Mouse (Mus musculus) hindbrain, embryonic 16.5 days (tissue): ENCODE measurements around the gene Usp49. TPM values are rescaled to one million over a fixed set of nuclear protein-coding genes. Genes with fewer than 3 reads are reported as not detected.

ENCODE experiments used
- ATAC-seq: fragments of 200-750 bp; cut with Nextera tagmentation; 2 replicates; pipeline ENCODE4 v1.8.0; 2017; ENCODE audit warnings: moderate TSS enrichment, moderate library complexity
- H3K27ac ChIP-seq: fragments of 300-500 bp; sonication (generic); 2 replicates; pipeline ENCODE4 v1.5.1; 2014; ENCODE audit warnings: low read depth, mild to moderate bottlenecking, control low read depth, low read length, moderate library complexity
- H3K27me3 ChIP-seq: fragments of 300-500 bp; sonication (generic); replicated peaks from 2 replicates; pipeline ENCODE4 v1.6.1; 2014; ENCODE audit warnings: low read length; ENCODE audit not compliant: control insufficient read depth, insufficient read depth
- H3K36me3 ChIP-seq: fragments of 300-500 bp; sonication (generic); 2 replicates; pipeline ENCODE4 v1.6.1; 2014; ENCODE audit warnings: mild to moderate bottlenecking, low read length, moderate library complexity, mixed read lengths; ENCODE audit not compliant: control insufficient read depth, insufficient read depth
- H3K4me1 ChIP-seq: fragments of 300-500 bp; sonication (generic); 2 replicates; pipeline ENCODE4 v1.6.1; 2014; ENCODE audit warnings: low read depth, low read length; ENCODE audit not compliant: control insufficient read depth, insufficient read depth
- H3K4me2 ChIP-seq: fragments of 300-500 bp; sonication (generic); 2 replicates; pipeline ENCODE4 v1.6.1; 2014; ENCODE audit warnings: mild to moderate bottlenecking, low read length, control low read depth, moderate library complexity
- H3K4me3 ChIP-seq: fragments of 300-500 bp; sonication (generic); 2 replicates; pipeline ENCODE4 v1.5.1; 2014; ENCODE audit warnings: mild to moderate bottlenecking, low read length, control low read depth, moderate library complexity
- H3K9ac ChIP-seq: fragments of 300-500 bp; sonication (generic); 2 replicates; pipeline ENCODE4 v1.6.1; 2014; ENCODE audit warnings: low read depth, mild to moderate bottlenecking, control low read depth, low read length, moderate library complexity
- H3K9me3 ChIP-seq: fragments of 300-500 bp; sonication (generic); 2 replicates; pipeline ENCODE4 v1.6.1; 2014; ENCODE audit warnings: mild to moderate bottlenecking, low read length, moderate library complexity; ENCODE audit not compliant: control insufficient read depth
- WGBS: fragments of 180-500 bp; shearing (Covaris S2); extraction: QIAGEN DNeasy Blood & Tissue Kit; methylation state at CpG from one replicate; pipeline ENCODE4 v1.1.7; 2014; 5-methylcytosine and 5-hydroxymethylcytosine counted together
- polyA plus RNA-seq: library from polyadenylated mRNA; unstranded; fragments of >200 nt; fragmentation: Nextera tagmentation; extraction: Ambion mirVana; gene quantifications from 2 replicates; pipeline ENCODE4 v1.2.1, GENCODE M21; 2015

Usp49 gene
- polyA plus RNA-seq, 1 experiment from 2014 or later: 5.2 TPM

- no peak overlapping the region for H3K9ac ChIP-seq
- H3K9me3 ChIP-seq: no peaks in the 10 kb centered on the region
- no peak overlapping the region for H3K4me3 ChIP-seq
- ATAC-seq: no peak
- 92% methylated on average over 3 of the region's 3 CpGs for WGBS
- no peak overlapping the region for H3K4me2 ChIP-seq
- H3K4me1 ChIP-seq: peaks cover 31% of the 10 kb centered on the region
- no peaks in the 10 kb centered on the region; the same call in 1 of the 2 replicates for H3K27me3 ChIP-seq
- no peak overlapping the region for H3K27ac ChIP-seq
- no peaks in the 10 kb centered on the region for H3K36me3 ChIP-seq
Measured at GRCm38 (mm10) chr17:47691650-47692049, 61.2 kb downstream of the Usp49 start.

GRCm38 (mm10) chr17:47693671-47694441 is 63.4 kb downstream of the Usp49 start:
- H3K27ac ChIP-seq: peak overlapping the region; percentile 88
- H3K27me3 ChIP-seq: no peaks in the 10 kb centered on the region; the same call in 1 of the 2 replicates
- ATAC-seq: no peak; the same call in 1 of the 2 replicates
- H3K4me1 ChIP-seq: peaks cover 24% of the 10 kb centered on the region
- no peaks in the 10 kb centered on the region for H3K9me3 ChIP-seq
- WGBS: 32% methylated on average over 13 of the region's 13 CpGs
- peak overlapping the region; percentile 94 for H3K9ac ChIP-seq
- no peaks in the 10 kb centered on the region for H3K36me3 ChIP-seq
- H3K4me2 ChIP-seq: peak overlapping the region; percentile 91
- H3K4me3 ChIP-seq: peak overlapping the region; percentile 83

- Histone ChIP-seq H3K4me3 (peak within 1 kb of the TSS; percentile 83), H3K36me3 (no peaks in the 10 kb centered on the region), H3K27ac (peak within 1 kb of the TSS; percentile 88), H3K27me3 (no peaks in the 10 kb centered on the region; the same call in 1 of the 2 replicates), H3K4me1 (peaks cover 23% of the 10 kb centered on the region), H3K9ac (peak within 1 kb of the TSS; percentile 94), H3K9me3 (no peaks in the 10 kb centered on the region), H3K4me2 (peak within 1 kb of the TSS; percentile 91)
- ATAC-seq: no peak
- 0% methylated on average over 3 of the region's 3 CpGs for WGBS
Measured at GRCm38 (mm10) chr17:47694442-47694502, 63.8 kb downstream of the Usp49 start, which contains the start of gene Gm21981. Gm21981 (minus strand) TSS chr17:47694455.

GRCm38 (mm10) chr17:47694503-47695336 is 64.2 kb downstream of the Usp49 start, which contains the start of gene Prickle4:
Prickle4 (minus strand) TSS chr17:47694736.
- Histone ChIP-seq H3K4me1 (peaks cover 18% of the 10 kb centered on the region), H3K36me3 (no peaks in the 10 kb centered on the region), H3K27me3 (no peaks in the 10 kb centered on the region; the same call in 1 of the 2 replicates), H3K4me3 (peak within 1 kb of the TSS; percentile 83), H3K27ac (peak within 1 kb of the TSS; percentile 88), H3K9ac (peak within 1 kb of the TSS; percentile 94), H3K4me2 (peak within 1 kb of the TSS; percentile 91), H3K9me3 (no peaks in the 10 kb centered on the region)
- ATAC-seq: peak; percentile 95
- under 1% methylated on average over 55 of the region's 82 CpGs for WGBS

GRCm38 (mm10) chr17:47695337-47695710 is 64.8 kb downstream of the Usp49 start:
- no peaks in the 10 kb centered on the region for H3K9me3 ChIP-seq
- 2% methylated on average over 21 of the region's 23 CpGs for WGBS
- H3K4me2 ChIP-seq: peak overlapping the region; percentile 91
- H3K9ac ChIP-seq: peak overlapping the region; percentile 94
- no peak for ATAC-seq
- peak overlapping the region; percentile 83 for H3K4me3 ChIP-seq
- H3K27ac ChIP-seq: peak overlapping the region; percentile 88
- H3K27me3 ChIP-seq: no peaks in the 10 kb centered on the region; the same call in 1 of the 2 replicates
- H3K4me1 ChIP-seq: peaks cover 14% of the 10 kb centered on the region
- H3K36me3 ChIP-seq: peaks cover 4% of the 10 kb centered on the region; the same call in 1 of the 2 replicates

GRCm38 (mm10) chr17:47698156-47698555 is 67.7 kb downstream of the Usp49 start:
- peaks cover 11% of the 10 kb centered on the region for H3K4me1 ChIP-seq
- 93% methylated on average over 10 of the region's 10 CpGs for WGBS
- no peak overlapping the region for H3K4me2 ChIP-seq
- peaks cover 20% of the 10 kb centered on the region; the same call in 1 of the 2 replicates for H3K36me3 ChIP-seq
- no peak overlapping the region for H3K9ac ChIP-seq
- no peak for ATAC-seq
- H3K9me3 ChIP-seq: no peaks in the 10 kb centered on the region
- no peak overlapping the region for H3K4me3 ChIP-seq
- no peak overlapping the region for H3K27ac ChIP-seq
- no peaks in the 10 kb centered on the region for H3K27me3 ChIP-seq

- H3K4me3 ChIP-seq: no peak overlapping the region
- no peak overlapping the region for H3K27ac ChIP-seq
- peaks cover 23% of the 10 kb centered on the region; the same call in 1 of the 2 replicates for H3K36me3 ChIP-seq
- H3K4me1 ChIP-seq: peaks cover 7% of the 10 kb centered on the region
- ATAC-seq: no peak
- no peak overlapping the region for H3K4me2 ChIP-seq
- H3K27me3 ChIP-seq: no peaks in the 10 kb centered on the region
- no peak overlapping the region for H3K9ac ChIP-seq
- WGBS: 80% methylated on average over 2 of the region's 2 CpGs
- no peaks in the 10 kb centered on the region for H3K9me3 ChIP-seq
Measured at GRCm38 (mm10) chr17:47699055-47699454, 68.6 kb downstream of the Usp49 start.

- peak overlapping the region; percentile 40; the same call in 1 of the 2 replicates for H3K27ac ChIP-seq
- H3K36me3 ChIP-seq: peaks cover 23% of the 10 kb centered on the region; the same call in 1 of the 2 replicates
- H3K4me1 ChIP-seq: no peaks in the 10 kb centered on the region
- no peak overlapping the region for H3K4me3 ChIP-seq
- H3K9ac ChIP-seq: no peak overlapping the region
- ATAC-seq: peak; percentile 28; the same call in 1 of the 2 replicates
- no peaks in the 10 kb centered on the region for H3K27me3 ChIP-seq
- 59% methylated on average over 9 of the region's 9 CpGs for WGBS
- no peak overlapping the region for H3K4me2 ChIP-seq
- H3K9me3 ChIP-seq: no peaks in the 10 kb centered on the region
Measured at GRCm38 (mm10) chr17:47701793-47702192, 71.3 kb downstream of the Usp49 start.
